Mouse (Mus musculus) embryo, embryonic 10.5 days (tissue): ENCODE results near the gene Bsnd.

Source experiments
- DNase-seq: peaks from one replicate; pipeline ENCODE4 v3.0.0-alpha.2; 2015; ENCODE audit warnings: low spot score

Bsnd gene

DNA sequence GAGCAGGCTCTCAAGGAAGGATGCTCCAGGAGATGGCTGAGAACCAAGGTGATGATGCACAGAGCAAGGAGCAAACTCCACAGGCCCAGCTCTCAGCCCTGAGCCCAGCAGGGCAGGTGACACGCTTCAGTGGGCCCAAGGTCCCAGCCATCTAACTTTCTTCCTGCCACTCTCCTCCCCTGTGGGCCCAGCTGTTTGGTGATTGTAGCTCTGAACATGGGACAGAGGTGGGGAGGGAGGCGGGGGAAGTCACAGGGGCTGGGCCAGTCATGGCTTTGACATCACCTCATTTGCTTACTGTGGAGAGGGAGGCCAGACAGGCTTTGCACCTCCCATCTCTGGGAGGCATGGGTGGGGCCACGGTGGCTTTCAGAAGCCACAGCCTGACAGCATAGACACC lies at the start of gene Bsnd:
Gene Bsnd, minus strand, starts transcription at position 168 of the 400 bp plus-strand sequence.
- no peak for DNase-seq

DNA sequence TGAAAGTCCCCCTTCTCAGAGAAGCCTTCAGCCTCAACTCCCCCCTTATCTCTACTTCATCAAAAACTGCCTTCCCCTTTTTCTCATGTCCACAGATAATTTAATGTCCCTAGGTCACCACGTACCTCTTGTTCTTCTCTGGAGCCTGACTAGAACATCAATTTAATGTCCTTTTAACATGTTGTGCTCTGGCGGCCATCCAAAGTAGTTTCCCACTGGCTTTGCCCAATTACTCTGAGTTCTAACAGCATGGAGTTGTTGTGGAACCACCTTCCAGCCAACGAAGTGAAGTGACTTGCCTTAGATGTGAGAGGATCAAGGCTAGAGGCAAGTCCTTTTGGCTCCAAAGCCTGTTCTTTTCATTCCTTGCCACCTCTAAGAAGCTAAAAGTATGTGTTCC lies 49.4 kb upstream of the Bsnd start:
- DNase-seq, result no peak

DNA sequence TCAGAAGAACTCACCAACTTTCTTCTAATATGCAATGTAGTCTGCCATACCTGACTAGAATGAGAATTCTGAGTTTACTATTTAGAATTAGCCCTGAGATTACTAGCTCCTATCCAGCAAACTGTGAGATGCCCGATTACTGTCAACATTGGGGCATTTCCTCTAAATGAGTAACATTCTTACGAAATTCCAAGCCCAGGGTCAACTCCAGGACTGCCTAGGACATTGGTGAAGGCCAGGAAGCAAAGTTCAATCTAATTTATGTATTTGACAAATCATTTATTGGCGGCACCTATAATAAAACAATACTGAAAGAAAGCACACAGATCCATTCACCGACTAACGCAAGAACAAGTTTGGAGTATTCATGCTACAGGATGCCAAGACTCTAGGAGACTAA lies 47.7 kb upstream of the Bsnd start:
- no peak for DNase-seq

DNA sequence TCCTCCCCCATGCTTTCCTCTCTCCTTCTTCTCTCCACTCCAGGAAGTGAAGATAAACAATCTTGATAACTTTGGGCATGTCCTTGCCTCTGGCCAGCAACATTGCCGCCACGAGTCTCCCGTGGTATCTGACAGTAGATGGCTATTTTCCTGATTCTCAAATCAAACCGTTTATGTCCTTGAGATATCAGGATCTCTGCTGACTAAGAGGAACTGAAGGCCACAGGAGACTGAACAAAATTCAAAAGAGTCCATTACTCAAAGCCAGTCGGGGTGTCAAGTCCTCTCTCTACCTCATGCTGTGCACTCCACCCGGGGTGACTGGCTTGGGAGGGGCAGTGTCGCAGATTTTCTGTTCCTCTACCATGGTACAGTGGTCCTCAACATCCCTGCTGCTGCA lies 42.2 kb upstream of the Bsnd start:
- no peak for DNase-seq

DNA sequence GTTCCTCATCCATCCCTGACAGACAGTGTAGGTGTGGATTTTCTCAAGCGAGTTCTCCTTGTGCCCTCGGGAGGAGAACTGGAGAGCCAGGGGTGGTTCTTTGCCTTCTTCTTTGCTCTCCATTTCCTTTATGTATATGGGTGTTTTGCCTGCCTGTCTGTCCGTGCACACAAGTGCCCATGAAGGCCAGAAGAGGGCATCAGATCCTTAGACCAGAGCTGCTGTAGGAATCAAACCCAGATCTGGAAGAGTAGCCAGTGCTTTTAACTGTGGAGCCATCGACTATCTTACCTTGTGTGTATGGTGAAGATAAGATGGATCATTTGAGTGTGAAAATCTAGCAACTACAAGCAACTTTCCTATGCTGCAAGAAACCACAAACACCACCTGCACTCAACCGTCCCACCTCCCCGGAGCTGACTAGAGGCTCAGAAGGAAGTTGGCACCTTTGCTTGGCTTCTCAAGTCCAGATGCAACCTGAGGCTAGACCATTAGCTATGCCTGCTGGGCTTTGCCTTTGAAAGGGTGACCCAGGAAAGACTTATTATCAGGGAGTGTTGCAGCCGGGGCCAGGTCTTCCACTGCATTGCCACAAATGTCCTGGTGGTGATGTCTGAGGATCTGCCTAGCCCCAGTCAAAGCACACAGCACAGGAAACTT lies 41.5 kb upstream of the Bsnd start:
- DNase-seq, result peak; percentile 25

DNA sequence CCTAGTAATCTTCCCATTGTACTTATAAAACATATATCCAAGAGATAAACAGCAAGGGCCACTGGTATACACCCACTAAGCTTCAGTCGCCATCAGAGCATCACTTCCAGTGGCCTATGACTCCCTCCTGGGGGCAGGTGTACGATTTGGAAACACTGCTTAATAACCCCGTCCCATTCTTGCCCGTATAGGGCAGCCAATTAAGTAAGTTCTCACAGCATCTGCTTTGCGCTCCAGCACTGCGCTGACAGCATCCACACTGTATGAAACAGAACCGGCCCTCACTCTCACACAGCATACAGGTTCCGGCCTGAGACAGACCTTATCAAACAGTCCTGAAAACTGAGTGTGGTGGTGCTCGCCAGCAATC lies 38.0 kb upstream of the Bsnd start:
- DNase-seq, result no peak

DNA sequence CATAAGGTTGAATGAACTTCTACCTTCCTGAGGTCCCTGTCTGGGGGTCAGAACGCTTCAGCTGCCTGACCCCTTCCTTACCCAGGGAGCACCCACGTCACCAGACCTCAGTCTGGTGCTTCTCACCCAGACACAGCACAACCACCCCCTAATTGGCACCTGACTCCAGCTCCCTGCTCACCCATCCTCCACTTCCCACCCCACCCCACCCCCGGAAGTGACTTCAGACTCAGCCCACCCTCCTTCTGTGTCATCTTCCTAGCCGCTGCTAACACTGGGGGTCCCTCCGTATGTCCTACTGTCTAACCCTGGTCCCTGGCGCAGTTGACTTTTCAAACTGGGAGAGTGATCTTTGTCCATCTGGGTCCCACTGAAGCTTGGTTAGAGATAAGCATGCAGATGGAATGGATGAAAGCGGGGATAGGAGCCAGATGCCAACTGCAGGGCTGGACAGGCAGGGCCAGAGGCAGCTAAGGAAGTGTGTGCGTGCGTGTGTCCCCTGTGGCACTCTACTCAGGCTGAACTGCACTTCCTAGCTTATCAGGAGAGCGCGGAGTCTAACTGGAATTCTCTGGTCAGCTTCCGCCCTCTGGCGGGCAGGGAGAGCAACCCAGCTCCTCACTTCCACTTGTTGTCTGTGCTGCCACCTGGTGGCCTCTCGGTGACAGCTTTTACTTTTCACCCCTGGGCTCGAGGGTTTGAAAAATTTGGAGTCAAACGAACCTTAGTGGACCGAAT lies 37.5 kb upstream of the Bsnd start:
- peak; percentile 98 for DNase-seq

DNA sequence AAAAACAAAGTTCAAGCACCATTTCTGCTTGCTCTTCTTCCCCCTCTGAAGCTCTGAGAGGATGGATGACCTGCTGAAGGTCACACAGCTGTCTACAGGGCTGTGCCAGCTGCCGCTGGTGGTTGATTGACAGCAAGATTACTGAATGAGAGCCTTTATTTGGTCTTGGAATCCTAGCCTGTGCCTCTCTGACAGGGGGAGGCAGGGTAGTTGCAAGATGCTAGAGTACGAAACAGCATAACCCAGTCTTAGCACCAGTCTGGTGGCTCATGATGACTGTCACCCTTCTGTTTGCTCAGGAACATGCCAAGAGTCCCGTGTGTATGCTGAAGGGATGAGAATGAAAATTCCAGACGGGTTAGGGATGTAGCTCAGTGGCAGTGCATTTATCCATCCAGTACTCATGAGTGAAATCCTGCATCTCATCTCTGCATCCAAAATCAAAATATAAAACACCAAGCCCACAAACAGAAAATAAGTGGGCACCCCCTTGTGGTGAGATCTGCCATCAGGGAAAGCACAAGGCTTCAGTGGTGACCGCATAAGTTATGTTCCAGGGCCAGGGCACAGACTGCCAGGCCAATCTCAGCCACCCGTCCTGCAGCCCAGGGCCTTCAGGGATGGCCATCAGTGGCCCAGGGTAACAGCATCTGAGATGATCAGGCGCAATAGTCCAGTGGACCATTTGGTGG lies 35.9 kb upstream of the Bsnd start:
- DNase-seq, result peak; percentile 21

DNA sequence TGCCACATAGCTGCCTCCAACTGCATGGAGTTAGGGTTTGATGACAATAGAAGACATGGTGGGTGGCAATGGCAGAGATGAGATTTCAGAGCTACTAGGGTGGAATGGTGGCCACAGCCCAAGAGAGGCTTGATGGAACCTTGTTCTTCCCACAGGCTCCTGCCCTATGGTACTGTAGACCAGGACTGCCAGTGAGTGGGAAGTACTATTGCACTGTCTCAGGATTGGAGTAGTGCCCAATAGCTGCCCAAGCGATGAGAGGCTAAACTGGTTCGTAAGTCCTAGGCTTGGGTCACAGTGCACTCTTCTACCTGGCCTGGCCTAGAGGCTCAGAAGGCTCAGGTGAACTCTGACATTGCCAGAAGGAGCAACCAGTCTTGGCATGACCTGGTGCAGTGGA lies 32.9 kb upstream of the Bsnd start:
- DNase-seq, result no peak

DNA sequence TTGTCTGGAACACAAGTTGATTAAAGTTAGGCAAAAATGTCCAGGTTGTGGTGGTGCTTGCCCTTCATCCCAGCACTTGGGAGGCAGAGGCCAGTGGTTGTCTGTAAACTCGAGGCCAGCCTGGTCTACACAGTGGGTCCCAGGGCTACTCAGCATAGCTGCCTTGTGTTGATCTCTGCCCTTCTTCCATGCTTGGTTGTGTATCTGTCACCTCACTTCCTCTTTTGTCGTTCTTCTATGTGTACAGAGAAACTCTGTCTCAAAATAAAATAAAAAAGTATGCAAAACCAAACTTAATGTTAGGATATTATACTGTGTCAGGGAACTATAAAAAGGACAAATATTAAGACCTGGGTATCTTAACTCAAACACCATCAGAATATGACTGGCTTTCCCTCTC lies 32.0 kb upstream of the Bsnd start:
- DNase-seq, result no peak

DNA sequence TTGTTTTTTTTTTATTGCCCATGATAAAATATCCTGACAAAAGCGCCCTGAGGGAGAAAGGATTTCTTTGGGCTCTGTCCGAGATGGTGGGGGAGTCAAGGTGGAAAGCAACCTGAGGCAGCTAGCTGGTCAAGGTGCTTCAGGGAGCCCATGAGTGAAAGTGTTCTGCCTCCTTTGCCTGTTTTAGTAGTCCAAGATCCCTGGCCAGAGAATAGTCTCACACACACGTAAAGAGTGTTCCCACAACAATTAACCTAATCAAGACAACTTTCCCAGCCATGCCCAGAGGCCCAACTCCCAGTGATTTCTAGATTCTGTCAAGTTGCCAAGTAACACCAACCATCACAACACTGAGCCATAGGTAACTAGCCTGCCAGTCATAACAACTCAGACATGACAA lies 30.5 kb upstream of the Bsnd start:
- DNase-seq, result no peak

DNA sequence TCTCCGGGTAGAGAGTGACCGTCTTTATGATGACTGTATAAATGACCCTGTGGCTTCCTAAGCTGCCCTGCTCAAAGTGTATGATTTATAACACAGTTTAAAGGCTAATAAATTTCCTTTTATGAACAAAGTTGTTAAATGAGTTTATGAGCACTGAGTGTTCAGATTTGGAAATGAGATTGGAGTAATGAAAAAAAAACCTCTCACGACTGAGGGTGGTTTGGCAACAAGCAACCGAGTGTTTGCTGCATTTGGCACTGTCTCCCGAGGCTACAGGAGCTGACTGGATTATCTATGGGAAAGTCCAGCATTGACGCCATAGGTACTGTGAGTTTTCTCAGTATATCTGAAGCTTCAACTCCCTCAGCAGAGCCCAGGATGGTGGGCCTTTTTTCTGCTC lies 22.5 kb upstream of the Bsnd start:
- DNase-seq, result no peak

DNA sequence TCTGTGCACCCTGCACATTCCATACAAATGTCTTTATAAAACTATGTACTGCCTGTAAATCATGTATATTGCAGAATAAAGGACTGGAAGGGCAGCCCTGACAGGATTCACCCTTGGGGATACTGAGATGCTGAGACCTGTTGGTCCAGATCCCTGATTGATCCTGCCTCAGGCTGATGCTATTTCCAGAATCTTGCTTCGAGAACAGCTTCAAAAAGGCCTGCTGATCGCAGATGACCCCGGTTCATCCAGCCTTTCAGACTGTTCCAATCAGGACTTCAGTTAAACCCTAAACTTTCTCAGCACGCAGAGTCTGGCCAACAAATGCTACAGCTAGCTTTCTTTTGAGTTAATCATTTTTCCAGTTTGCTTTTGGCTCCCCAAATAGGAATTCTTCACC lies 17.8 kb upstream of the Bsnd start:
- no peak for DNase-seq

DNA sequence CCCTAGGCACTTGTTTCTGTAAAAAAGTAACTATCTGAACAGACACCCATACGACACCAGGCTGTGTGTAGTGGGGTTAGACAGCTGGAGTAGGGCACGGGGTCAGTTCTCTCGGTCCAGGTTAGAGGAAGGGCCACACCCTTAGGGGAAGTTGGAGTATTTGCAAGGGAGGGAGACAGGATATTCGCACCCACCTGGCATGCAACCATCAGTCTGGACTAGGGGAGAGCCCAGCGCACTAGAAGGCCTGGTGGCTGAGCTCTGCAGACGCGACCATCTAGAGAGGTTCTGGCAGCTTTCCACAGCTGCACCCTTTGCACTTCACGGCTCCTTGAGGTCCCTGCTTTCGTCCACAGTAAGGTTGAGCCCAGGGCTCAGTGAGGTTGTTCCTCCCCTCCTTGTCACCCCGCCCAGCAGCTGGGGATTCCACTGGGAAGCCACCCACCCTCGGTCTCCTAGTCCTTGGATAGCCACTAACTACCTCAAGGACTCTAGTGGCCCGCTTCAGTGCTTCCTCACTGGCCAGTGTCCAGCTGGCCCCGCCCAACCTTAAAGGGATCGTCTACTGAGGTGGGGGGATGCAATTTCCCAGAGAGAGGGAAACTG lies 13.5 kb upstream of the Bsnd start:
- no peak for DNase-seq

DNA sequence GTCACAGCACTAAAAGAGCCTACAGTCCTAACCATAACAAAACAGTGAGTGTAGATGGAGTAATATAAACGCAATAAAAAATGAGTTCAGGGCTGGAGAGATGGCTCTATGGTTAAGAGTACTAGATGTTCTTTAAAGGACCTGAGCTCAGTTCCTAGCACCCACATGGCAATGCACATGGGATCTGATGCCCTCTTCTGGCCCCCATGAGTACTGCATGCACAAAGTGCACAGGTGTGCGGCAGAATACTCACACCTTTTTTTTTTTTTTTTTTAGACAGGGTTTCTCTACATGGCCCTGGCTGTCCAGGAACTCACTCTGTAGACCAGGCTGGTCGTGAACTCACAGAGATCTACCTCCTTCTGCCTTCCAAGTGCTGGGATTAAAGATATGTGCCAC lies 11.5 kb upstream of the Bsnd start:
- DNase-seq, result no peak

DNA sequence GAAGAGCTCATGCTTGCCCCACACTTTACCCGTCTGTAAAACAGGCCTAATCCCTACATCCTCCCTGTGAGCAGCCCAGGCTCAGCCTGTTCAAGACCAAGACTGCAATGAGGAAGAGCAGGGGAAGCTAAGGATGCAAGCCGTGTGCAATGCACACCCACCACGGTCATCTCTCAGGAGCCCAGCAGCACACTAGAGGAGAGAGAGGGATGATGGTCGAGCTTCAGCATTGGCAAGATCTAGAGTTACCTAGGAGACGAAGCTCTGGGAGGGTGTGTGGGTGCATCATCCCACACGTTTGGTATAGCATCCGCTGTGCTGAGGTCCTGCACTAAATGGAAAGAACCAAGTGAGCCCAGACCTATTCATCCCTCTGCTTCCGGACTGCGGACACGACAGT lies 8.0 kb upstream of the Bsnd start:
- DNase-seq, result no peak

DNA sequence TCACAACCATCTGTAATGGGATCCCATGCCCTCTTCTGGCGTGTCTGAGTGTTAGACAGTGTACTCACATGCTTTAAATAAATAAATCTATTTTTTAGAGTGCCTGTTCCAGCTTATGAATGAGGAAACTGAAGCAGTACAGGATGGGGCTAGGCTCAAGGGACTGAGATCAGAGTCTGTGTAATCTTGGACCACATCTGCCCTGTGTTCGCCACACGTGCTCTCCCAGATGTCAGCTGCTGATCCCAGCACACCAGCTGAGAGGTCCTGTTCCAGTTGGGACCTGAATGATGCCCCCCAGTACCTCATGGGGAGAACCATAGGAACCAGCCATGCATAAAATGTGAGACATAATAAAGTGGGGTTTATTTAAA lies 6.4 kb upstream of the Bsnd start:
- DNase-seq, result no peak

DNA sequence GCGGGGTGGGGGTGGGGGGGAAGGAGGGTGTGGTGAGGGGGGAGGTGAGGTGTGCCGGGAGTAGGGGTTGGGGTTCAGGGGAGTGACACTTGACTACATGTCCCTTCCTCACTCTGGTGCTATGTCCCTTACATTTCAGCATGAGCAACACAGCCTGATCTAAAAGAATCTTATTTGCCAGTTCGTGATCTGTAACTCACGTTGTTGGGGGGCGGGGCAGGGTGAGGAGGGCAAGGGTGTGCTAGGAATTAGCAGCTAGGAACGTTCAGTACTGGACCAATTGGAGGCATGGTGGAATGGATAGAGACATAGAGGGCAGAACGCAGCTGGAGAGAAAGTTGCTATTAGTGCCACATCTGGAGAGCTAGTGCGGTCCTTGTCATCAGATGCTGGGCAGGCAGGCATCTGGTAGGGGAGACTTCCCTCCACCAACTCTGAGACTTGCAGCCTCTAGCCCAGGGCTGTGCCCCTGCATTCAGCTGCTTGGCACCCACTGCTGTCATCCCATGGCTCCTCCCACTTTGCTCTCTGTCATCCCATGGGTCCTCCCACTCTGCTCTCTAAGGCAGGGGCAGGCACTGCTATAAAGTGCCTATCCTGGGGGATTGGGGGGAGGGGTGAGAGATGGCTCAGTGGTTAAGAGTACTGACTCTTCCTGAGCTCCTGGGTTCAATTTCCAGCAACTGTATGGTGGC lies 5.8 kb upstream of the Bsnd start:
- no peak for DNase-seq

DNA sequence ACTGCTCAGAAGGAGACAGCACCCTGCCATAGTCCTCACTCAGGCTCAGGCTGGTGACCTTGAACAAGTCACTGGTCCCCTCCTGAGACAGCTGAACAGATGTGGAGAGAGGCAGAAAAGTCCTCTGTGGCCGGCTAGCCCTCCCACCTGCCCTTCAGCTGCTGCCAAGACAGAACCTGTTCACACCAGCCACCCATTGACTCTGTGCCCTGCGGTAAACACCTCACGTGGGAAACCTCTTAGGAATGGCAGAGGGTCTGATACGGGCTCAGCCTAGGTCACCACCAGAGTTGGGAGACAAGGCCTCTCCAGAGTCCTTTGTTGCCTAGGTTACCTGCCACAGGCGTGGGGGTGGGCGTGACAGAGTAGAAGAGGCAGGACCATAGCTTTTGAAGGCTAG lies 4.8 kb upstream of the Bsnd start:
- DNase-seq, result no peak

DNA sequence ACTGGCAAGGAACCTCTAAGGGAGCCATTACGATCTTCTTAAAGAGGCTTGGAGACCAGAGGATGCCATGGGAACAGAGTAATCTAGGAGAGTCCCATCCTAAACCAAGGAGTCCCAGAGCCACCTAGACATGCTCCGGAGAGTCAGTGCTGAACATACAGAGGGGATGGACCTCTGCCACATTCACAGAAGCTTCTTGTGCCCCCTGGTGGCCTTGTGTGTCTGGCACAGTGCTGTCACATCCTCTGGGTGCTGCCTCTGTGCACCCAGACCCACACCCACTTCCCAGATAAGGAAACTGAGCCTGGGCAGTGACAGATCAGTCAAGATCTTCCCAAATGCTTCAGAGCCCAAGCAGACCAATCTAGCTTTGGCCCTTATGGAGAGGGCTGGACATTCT lies 1.6 kb upstream of the Bsnd start:
- peak; percentile 51 for DNase-seq

DNA sequence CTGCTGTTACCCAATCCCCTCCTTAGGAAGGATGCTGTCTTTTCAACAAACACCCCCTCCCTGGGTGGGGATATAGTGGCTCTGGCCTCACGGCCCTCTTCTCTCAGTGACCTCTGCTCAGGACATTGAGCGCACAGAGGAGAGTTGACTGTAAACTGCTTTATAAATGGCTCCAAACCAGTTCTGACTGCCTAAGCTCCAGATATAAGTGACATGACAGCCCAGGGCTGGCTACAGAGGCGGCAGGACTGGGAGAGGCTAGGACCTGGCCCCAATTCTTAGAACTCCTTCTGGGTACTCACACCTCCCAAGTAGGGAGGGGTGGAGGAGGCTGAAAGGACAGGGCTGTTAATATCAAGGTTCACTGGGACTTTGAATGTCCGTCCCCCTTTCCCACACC lies 1.5 kb downstream of the Bsnd start:
- DNase-seq, result no peak

DNA sequence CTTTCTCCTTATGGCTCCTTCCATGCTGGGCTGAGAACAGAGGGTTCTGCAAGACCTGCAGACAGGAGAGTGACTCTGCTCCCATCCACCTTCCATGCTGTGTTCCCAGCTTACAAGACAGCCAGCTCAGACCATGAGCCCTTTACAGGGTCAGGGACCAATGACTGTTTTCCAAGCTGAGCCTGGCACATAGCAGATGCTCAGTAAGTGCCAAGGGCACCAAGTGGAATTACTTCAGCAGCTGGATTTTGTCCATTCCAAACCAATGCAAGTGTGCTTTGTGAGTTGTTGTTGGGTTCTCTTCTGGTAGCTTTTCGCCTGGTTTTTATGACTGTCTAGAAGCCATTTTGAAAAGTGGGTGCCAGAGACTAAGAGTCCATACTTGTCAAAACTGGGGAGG lies 8.3 kb downstream of the Bsnd start:
- DNase-seq, result no peak
